Mouse (Mus musculus) myocyte (in vitro differentiated cells): ENCODE results near the gene Cend1. TPM values are rescaled to one million over a fixed set of nuclear protein-coding genes. Genes with fewer than 3 reads are reported as not detected.

ENCODE experiments used
- H3K27me3 ChIP-seq: one replicate; pipeline ENCODE4 v1.6.1; 2011; ENCODE audit not compliant: control insufficient read depth, insufficient read depth, insufficient read length
- H3K36me3 ChIP-seq: one replicate; pipeline ENCODE4 v1.6.1; 2011; ENCODE audit not compliant: control insufficient read depth, insufficient read depth
- H3K4me2 ChIP-seq: one replicate; pipeline ENCODE4 v1.6.1; 2011; ENCODE audit warnings: low read depth, control low read depth
- H3K4me3 ChIP-seq: one replicate; pipeline ENCODE4 v1.5.1; 2011; ENCODE audit warnings: mild to moderate bottlenecking, control low read depth, moderate library complexity
- H3K79me2 ChIP-seq: one replicate; pipeline ENCODE4 v1.6.1; 2011; ENCODE audit not compliant: control insufficient read depth, insufficient read depth
- H3ac ChIP-seq: one replicate; pipeline ENCODE4 v1.6.1; 2011; ENCODE audit not compliant: control insufficient read depth, insufficient read length
- CEBPB ChIP-seq: IDR thresholded peaks from 2 replicates; pipeline ENCODE4 v1.6.1; 2011; ENCODE audit warnings: mild to moderate bottlenecking, moderate library complexity; ENCODE audit not compliant: poor library complexity, insufficient read depth, severe bottlenecking
- E2F4 ChIP-seq: IDR thresholded peaks from one replicate; pipeline ENCODE4 v1.6.1; 2011; ENCODE audit warnings: mild to moderate bottlenecking, control low read depth, moderate library complexity; ENCODE audit not compliant: insufficient read depth
- MAX ChIP-seq: IDR thresholded peaks from one replicate; pipeline ENCODE4 v1.6.1; 2011; ENCODE audit warnings: low read depth, mild to moderate bottlenecking, control low read depth
- MYOD1 ChIP-seq, 3 experiments: IDR thresholded peaks; one replicate each; pipeline ENCODE4 v1.6.1; 2011; ENCODE audit warnings: control low read depth in 2 of 3, low read depth in 2 of 3, mild to moderate bottlenecking in 2 of 3, moderate library complexity in 1 of 3; ENCODE audit not compliant: insufficient read length in 2 of 3, control insufficient read depth in 1 of 3
- MYOG ChIP-seq, 3 experiments: IDR thresholded peaks; one replicate each; pipeline ENCODE4 v1.6.1; 2011; ENCODE audit warnings: control low read depth in 2 of 3, low read depth in 2 of 3, mild to moderate bottlenecking in 2 of 3; ENCODE audit not compliant: insufficient read length in 2 of 3, control insufficient read depth in 1 of 3, insufficient read depth in 1 of 3
- POLR2A ChIP-seq: IDR thresholded peaks from one replicate; pipeline ENCODE4 v1.6.1; 2011; ENCODE audit warnings: low read depth, mild to moderate bottlenecking, control low read depth, moderate library complexity; ENCODE audit not compliant: insufficient read length
- POLR2AphosphoS2 ChIP-seq: IDR thresholded peaks from one replicate; pipeline ENCODE4 v1.6.1; 2011; ENCODE audit warnings: low read depth, control low read depth; ENCODE audit not compliant: insufficient read length
- REST ChIP-seq: IDR thresholded peaks from one replicate; pipeline ENCODE4 v1.6.1; 2011; ENCODE audit warnings: mild to moderate bottlenecking, control low read depth, moderate library complexity; ENCODE audit not compliant: insufficient read depth, insufficient read length
- SRF ChIP-seq: IDR thresholded peaks from one replicate; pipeline ENCODE4 v1.6.1; 2011; ENCODE audit warnings: low read depth; ENCODE audit not compliant: control insufficient read depth, insufficient read length
- TCF12 ChIP-seq: IDR thresholded peaks from one replicate; pipeline ENCODE4 v1.6.1; 2011; ENCODE audit warnings: mild to moderate bottlenecking, control low read depth; ENCODE audit not compliant: poor library complexity, insufficient read depth, severe bottlenecking
- TCF3 ChIP-seq: IDR thresholded peaks from one replicate; pipeline ENCODE4 v1.6.1; 2011; ENCODE audit warnings: low read depth, control low read depth; ENCODE audit not compliant: insufficient read length
- USF1 ChIP-seq: IDR thresholded peaks from one replicate; pipeline ENCODE4 v1.6.1; 2011; ENCODE audit warnings: low read depth, mild to moderate bottlenecking, control low read depth, moderate library complexity
- polyA plus RNA-seq: library from polyadenylated mRNA; unstranded; fragments of >200 nt; fragmentation: generic; extraction: Trizol; gene quantifications from one replicate; pipeline ENCODE4 v1.2.1, GENCODE M21; 2012; ENCODE audit warnings: missing spikeins

The Cend1 gene
- polyA plus RNA-seq, 1 experiment: 0.25 TPM

DNA sequence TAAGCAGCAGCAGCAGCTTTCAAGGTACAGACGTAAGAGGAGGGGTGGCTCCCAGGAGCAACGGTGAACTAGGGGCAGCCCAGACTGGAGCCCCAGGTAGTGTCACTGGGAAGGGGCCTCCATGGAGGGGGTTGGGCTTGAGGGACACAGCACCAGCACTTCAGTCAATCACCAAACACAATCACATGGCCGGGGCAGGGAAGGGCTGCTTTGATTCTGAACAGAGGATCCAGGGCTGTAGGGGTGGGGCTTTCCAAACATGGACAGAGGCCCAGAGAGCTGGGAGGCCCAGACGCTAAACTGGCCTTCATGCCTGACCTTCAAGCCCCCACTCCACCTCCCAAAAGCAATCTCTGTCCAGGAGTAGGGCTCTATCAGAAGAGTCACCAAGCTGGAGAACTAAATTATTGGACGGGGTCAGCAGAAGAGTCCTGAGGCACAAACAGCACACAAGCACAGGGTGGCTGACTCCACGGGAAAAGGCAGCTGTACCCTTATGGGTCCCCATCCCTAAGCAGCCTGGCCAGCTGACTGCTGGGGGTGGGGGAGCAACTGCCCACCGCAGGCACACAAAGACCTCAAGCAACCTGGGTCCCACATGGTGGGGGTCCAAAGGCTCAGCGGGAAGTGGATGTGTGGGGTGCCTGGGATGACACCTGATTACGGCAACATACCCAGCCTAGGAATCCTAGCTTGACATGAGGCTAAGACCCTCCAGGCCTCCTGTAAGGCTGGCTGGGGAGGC lies 721 bp upstream of the Cend1 start:
- Histone ChIP-seq H3K36me3 (no peaks in the 10 kb centered on the region), H3K4me3 (no peak overlapping the region), H3K27me3 (no peaks in the 10 kb centered on the region), H3ac (no peak overlapping the region), H3K4me2 (no peak overlapping the region), H3K79me2 (peaks cover 4% of the 10 kb centered on the region)
- TF ChIP-seq USF1 (no peak), MYOG (IDR thresholded peaks at IDR 0.05; ENCODE audit: control insufficient read depth in 1 of 3, insufficient read depth in 1 of 3, insufficient read length in 2 of 3, low read depth in 2 of 3) (no peak), TCF3 (no peak)

DNA sequence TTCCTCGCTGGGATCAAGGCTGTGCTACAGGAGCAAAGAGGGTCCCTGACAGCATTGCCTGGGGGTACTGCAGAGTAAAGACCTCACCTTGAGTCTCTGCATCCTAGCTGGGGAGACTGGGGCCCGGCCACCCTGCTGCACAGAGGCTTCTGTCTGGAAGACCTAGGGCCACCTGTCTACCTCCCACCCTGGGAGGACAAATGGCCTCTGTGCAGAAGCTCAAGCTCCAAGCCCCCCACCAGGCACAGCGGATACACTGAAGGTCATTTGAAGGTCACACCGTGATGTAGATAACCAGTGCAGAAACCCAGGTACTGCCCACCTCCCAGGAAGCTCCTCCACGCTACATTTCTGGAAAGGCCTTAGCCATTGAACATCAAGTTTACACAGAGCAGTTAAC lies 590 bp downstream of the Cend1 start:
- Histone ChIP-seq H3K4me3 (no peak overlapping the region), H3ac (no peak overlapping the region), H3K36me3 (no peaks in the 10 kb centered on the region), H3K4me2 (no peak overlapping the region), H3K27me3 (no peaks in the 10 kb centered on the region), H3K79me2 (no peaks in the 10 kb centered on the region)
- TF ChIP-seq TCF3 (no peak), POLR2A (no peak), E2F4 (no peak), POLR2AphosphoS2 (no peak), SRF (no peak), CEBPB (no peak)

DNA sequence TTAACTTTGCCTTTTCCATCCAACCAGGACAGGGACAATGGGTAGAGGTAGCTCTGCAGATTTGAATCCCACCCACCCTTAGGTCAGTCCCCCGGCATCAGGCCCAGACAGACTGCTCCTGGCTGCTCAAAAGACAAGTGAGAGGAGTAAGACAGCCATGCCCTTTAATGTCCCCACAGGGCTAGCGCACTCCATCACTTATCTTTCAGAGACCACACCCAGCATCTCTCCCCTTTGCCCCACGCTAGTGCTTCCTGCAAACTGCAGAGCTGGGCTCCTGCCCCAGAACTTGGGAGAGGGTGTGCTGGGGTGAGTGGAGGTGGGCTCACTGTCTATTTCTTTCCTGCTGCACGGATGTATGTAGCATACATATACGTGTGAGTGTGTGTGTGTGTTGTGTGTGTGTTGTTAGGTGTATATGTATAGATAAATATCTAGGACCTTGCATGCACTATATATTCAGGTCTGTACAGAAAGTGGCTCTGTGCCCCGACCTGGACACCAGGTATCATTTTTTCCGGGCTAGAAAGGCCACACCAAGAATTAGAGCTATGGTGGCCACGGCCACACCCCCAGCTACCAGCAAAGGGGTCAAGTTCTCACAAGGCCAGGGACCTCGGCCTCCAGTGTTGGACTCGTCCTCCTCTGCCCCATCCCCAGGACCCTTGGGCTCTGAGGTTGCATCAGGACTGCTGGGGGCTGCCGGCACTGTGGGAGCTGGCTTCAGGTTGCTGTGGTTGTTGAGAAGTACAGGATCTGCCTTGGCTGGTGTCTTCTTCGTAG lies 2.2 kb downstream of the Cend1 start:
- no peak overlapping the region for H3K4me3 ChIP-seq
- TF ChIP-seq MYOD1 (IDR thresholded peaks at IDR 0.05; ENCODE audit: control insufficient read depth in 1 of 3, insufficient read length in 2 of 3, low read depth in 2 of 3) (no peak), CEBPB (no peak), USF1 (no peak)

DNA sequence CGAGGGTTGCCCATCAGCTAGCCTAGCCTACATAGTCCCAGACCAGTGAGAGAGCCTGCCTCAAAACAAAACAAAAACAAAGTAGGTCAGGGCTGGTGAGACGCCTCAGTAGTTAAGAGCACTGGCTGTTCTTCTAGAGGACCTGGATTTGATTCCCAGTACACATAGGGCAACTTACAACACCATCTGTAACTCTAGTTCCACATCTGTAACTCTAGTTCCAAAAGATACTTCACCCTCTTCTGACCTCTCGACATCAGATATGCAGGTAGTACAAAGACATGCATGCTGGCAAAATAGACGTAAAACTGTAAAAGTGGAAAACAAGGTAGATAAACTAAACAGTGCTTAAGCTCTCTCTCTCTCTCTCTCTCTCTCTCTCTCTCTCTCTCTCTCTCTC lies 5.5 kb downstream of the Cend1 start:
- TF ChIP-seq MAX (no peak), MYOG (IDR thresholded peaks at IDR 0.05; ENCODE audit: control insufficient read depth in 1 of 3, insufficient read depth in 1 of 3, insufficient read length in 2 of 3, low read depth in 2 of 3) (no peak), SRF (no peak), REST (no peak)
- Histone ChIP-seq H3K27me3 (no peaks in the 10 kb centered on the region), H3ac (no peak overlapping the region), H3K4me3 (no peak overlapping the region), H3K4me2 (no peak overlapping the region), H3K79me2 (no peaks in the 10 kb centered on the region), H3K36me3 (no peaks in the 10 kb centered on the region)

More for the DNA sequence above, 2.2 kb downstream of the Cend1 start:
- no peaks in the 10 kb centered on the region for H3K79me2 ChIP-seq
- H3K4me2 ChIP-seq: no peak overlapping the region
- H3K27me3 ChIP-seq: no peaks in the 10 kb centered on the region
- H3K36me3 ChIP-seq: no peaks in the 10 kb centered on the region
- H3ac ChIP-seq: no peak overlapping the region

DNA sequence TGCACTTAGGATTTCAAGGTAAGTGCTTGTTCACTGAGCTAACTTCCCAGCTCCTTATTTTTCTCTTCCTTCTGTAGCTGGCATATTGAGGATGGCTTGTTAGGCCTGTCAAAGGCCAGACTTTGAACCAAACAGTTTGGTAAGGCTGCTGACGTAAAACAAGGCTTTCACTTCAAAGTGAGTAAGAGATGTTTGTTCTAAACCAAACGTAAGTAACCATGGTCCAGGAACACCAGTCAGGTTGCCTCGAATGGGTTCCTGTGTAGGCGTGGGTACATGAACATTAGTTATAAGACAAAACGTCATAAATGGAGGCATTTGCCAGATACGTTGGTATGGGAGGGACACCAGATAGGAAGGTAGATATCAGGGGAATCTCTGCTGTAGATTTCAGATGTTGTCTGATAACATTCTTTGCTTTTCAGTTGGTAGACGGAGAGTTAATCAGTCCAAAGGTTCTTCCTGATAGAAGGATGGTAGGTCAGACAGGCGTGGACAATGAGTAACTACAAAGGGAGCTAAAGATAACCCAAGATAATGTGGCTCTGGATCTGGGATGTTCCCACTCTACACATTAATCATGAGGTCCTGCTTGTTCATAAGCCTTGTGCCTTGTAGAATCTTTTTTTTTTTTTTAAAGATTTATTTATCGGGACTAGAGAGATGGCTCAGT lies 9.1 kb downstream of the Cend1 start:
- H3K4me3 ChIP-seq: no peak overlapping the region
- H3ac ChIP-seq: no peak overlapping the region
- no peaks in the 10 kb centered on the region for H3K36me3 ChIP-seq
- no peaks in the 10 kb centered on the region for H3K27me3 ChIP-seq
- no peak for TF ChIP-seq REST
- TF ChIP-seq USF1: no peak
- TF ChIP-seq POLR2A: no peak
- no peak for TF ChIP-seq MAX
- no peak for TF ChIP-seq POLR2AphosphoS2
- no peak for TF ChIP-seq MYOD1 (IDR thresholded peaks at IDR 0.05; ENCODE audit: control insufficient read depth in 1 of 3, insufficient read length in 2 of 3, low read depth in 2 of 3)
- no peak for TF ChIP-seq TCF3
- no peak for TF ChIP-seq SRF
- no peak for TF ChIP-seq CEBPB
- no peak for TF ChIP-seq TCF12
- H3K79me2 ChIP-seq: no peaks in the 10 kb centered on the region
- H3K4me2 ChIP-seq: no peak overlapping the region
